Comparison of ENCODE assay signal across 11 mouse cellular contexts in genomic region chr4:66215170-66215618, GRCm38 (mm10).
DNase-seq lines count a peak whose midpoint lies in the region; ATAC-seq and TF ChIP-seq lines count a peak whose summit lies in the region.
"Had no signal": no experiment of that assay in that cellular context is flagged by ENCODE, and none has a peak within 500 bp of the region (broad histone marks: within the 10 kb centered on the region; RNA-seq: fewer than 3 reads in every experiment).

No protein-coding gene starts in this region.

- H3K79me2 ChIP-seq in heart, adult 2 months (replicated peaks; ENCODE audit: control insufficient read depth, insufficient read depth, low read length): no peaks in the 10 kb centered on the region

- H3K4me3 ChIP-seq in heart, adult 2 months: no peak overlapping the region
- H3K4me3 ChIP-seq in heart, embryonic 11.5 days (ENCODE audit: low read depth, low read length): no peak overlapping the region
- H3K4me3 ChIP-seq in cerebellum, adult 2 months (replicated peaks; ENCODE audit: insufficient read depth, low read depth, low read length): no peak overlapping the region
- H3K4me3 ChIP-seq in midbrain, embryonic 15.5 days: no peak overlapping the region
- no peak overlapping the region for H3K4me3 ChIP-seq in limb, embryonic 10.5 days
- H3K4me3 ChIP-seq: limb, embryonic 15.5 days; stomach, embryonic 15.5 days had no signal

- no peaks in the 10 kb centered on the region for H3K36me3 ChIP-seq in heart, adult 2 months (ENCODE audit: control insufficient read depth, insufficient read depth, low read length)
- H3K36me3 ChIP-seq in heart, embryonic 11.5 days (ENCODE audit: control insufficient read depth, insufficient read depth, low read length): no peaks in the 10 kb centered on the region
- no peaks in the 10 kb centered on the region for H3K36me3 ChIP-seq in midbrain, embryonic 15.5 days (replicated peaks)
- H3K36me3 ChIP-seq in limb, embryonic 10.5 days: no peaks in the 10 kb centered on the region
- H3K36me3 ChIP-seq: limb, embryonic 15.5 days; stomach, embryonic 15.5 days had no signal

- no peaks in the 10 kb centered on the region for H3K4me1 ChIP-seq in heart, adult 2 months (ENCODE audit: control insufficient read depth, insufficient read depth, low read length)
- no peaks in the 10 kb centered on the region for H3K4me1 ChIP-seq in heart, embryonic 11.5 days (ENCODE audit: control insufficient read depth, insufficient read depth, low read length)
- peaks cover 12% of the 10 kb centered on the region; the same call in 1 of the 2 replicates for H3K4me1 ChIP-seq in cerebellum, adult 2 months (ENCODE audit: control insufficient read depth, insufficient read depth, low read length)
- peaks cover 12% of the 10 kb centered on the region for H3K4me1 ChIP-seq in midbrain, embryonic 15.5 days
- H3K4me1 ChIP-seq in limb, embryonic 10.5 days: no peaks in the 10 kb centered on the region
- H3K4me1 ChIP-seq: limb, embryonic 15.5 days; stomach, embryonic 15.5 days had no signal

- no peak for ATAC-seq in heart, embryonic 11.5 days (replicated peaks; ENCODE audit: insufficient number of reproducible peaks, low FRiP score, low TSS enrichment)
- peak; percentile 74 for ATAC-seq in midbrain, embryonic 15.5 days (replicated peaks)

- no peak for TF ChIP-seq CTCF in heart, adult 2 months (IDR thresholded peaks at IDR 0.05)
- TF ChIP-seq CTCF in cerebellum, adult 2 months (IDR thresholded peaks at IDR 0.05; ENCODE audit: borderline replicate concordance, insufficient read depth, low read depth, low read length): no peak

- intact Hi-C loops in heart, adult 2 months (cut with DNase I): no loop called here
- intact Hi-C loops in left cerebral cortex, postnatal 10 days (cut with DNase I): no loop called here

- TF ChIP-seq EP300 in heart, adult 2 months (IDR thresholded peaks at IDR 0.05; ENCODE audit: insufficient read depth, low read depth, low read length): no peak

- 68% methylated on average over 9 of the region's 9 CpGs for WGBS in heart, adult 2 months
- 75% methylated on average over 9 of the region's 9 CpGs for whole genome bisulfite sequencing in heart, embryonic 11.5 days (ENCODE audit: insufficient replicate concordance)
- 15% methylated on average over 9 of the region's 9 CpGs for WGBS in cerebellum, adult 2 months
- WGBS in midbrain, embryonic 15.5 days: 21% methylated on average over 9 of the region's 9 CpGs
- WGBS in limb, embryonic 10.5 days: 82% methylated on average over 9 of the region's 9 CpGs

- H3K9ac ChIP-seq in heart, adult 2 months (ENCODE audit: low read depth, low read length): no peak overlapping the region
- no peak overlapping the region for H3K9ac ChIP-seq in heart, embryonic 11.5 days (ENCODE audit: low read depth, low read length)
- H3K9ac ChIP-seq in midbrain, embryonic 15.5 days: no peak overlapping the region
- H3K9ac ChIP-seq: limb, embryonic 15.5 days; stomach, embryonic 15.5 days had no signal

- H3K27ac ChIP-seq in heart, adult 2 months: no peak overlapping the region
- H3K27ac ChIP-seq in heart, embryonic 11.5 days (ENCODE audit: low read depth, low read length): no peak overlapping the region
- H3K27ac ChIP-seq in cerebellum, adult 2 months (ENCODE audit: insufficient read depth, low read length): 0 out of 2 replicates have a peak overlapping the region, but pooled peaks have one; percentile 8
- peak overlapping the region; percentile 57 for H3K27ac ChIP-seq in midbrain, embryonic 15.5 days
- no peak overlapping the region for H3K27ac ChIP-seq in limb, embryonic 10.5 days
- H3K27ac ChIP-seq: limb, embryonic 15.5 days; stomach, embryonic 15.5 days had no signal

- H3K4me2 ChIP-seq in heart, embryonic 11.5 days: no peak overlapping the region
- no peak overlapping the region for H3K4me2 ChIP-seq in midbrain, embryonic 15.5 days
- H3K4me2 ChIP-seq: limb, embryonic 15.5 days; stomach, embryonic 15.5 days had no signal

- no peaks in the 10 kb centered on the region for H3K27me3 ChIP-seq in heart, adult 2 months (ENCODE audit: control insufficient read depth, insufficient read depth, low read length)
- H3K27me3 ChIP-seq in heart, embryonic 11.5 days (ENCODE audit: control insufficient read depth, insufficient read depth, low read length): no peaks in the 10 kb centered on the region
- no peaks in the 10 kb centered on the region for H3K27me3 ChIP-seq in cerebellum, adult 2 months (ENCODE audit: control insufficient read depth, insufficient read depth, low read length)
- no peaks in the 10 kb centered on the region for H3K27me3 ChIP-seq in midbrain, embryonic 15.5 days (replicated peaks)
- no peaks in the 10 kb centered on the region for H3K27me3 ChIP-seq in limb, embryonic 10.5 days (ENCODE audit: low read depth, poor library complexity, severe bottlenecking)
- H3K27me3 ChIP-seq: limb, embryonic 15.5 days; stomach, embryonic 15.5 days had no signal

- DNase-seq in heart, adult 2 months: peak; percentile 16 to 34
- DNase-seq in cerebellum, adult 2 months: peak; percentile 75 to 84
- peak; percentile 9 for DNase-seq in gastrocnemius, postnatal 25 days
- no peak for DNase-seq in limb, embryonic 10.5 days (ENCODE audit: low spot score)
- no peak for DNase-seq in lung, postnatal 14 days
- no peak for DNase-seq in left cerebral cortex, postnatal 10 days (ENCODE audit: extremely low spot score in 1 of 2, low spot score in 2 of 2)
- DNase-seq: kidney, postnatal 36 days had no signal

- TF ChIP-seq POLR2A in heart, adult 2 months (IDR thresholded peaks at IDR 0.05; ENCODE audit: insufficient read depth, low read depth, low read length): no peak
- no peak for TF ChIP-seq POLR2A in cerebellum, adult 2 months (IDR thresholded peaks at IDR 0.05; ENCODE audit: borderline replicate concordance, insufficient read depth, low read length)

- no peaks in the 10 kb centered on the region for H3K9me3 ChIP-seq in heart, embryonic 11.5 days (replicated peaks; ENCODE audit: control insufficient read depth, low read length)
- no peaks in the 10 kb centered on the region for H3K9me3 ChIP-seq in midbrain, embryonic 15.5 days
- no peaks in the 10 kb centered on the region for H3K9me3 ChIP-seq in limb, embryonic 10.5 days (replicated peaks)
- H3K9me3 ChIP-seq: limb, embryonic 15.5 days; stomach, embryonic 15.5 days had no signal

Comparison
In these comparisons a context has a peak if more than half of its experiments do, and no peak if none do; other contexts are left out.
1. DNase-seq: peak in heart, adult 2 months (2 of 2), cerebellum, adult 2 months (2 of 2) and gastrocnemius, postnatal 25 days (single experiment); none in limb, embryonic 10.5 days (single experiment), lung, postnatal 14 days (single experiment) and left cerebral cortex, postnatal 10 days (0 of 2).
2. H3K27ac ChIP-seq: peak in cerebellum, adult 2 months (single experiment) and midbrain, embryonic 15.5 days (single experiment); none in heart, adult 2 months (single experiment), heart, embryonic 11.5 days (single experiment) and limb, embryonic 10.5 days (single experiment).